Mouse (Mus musculus) intestine, embryonic 15.5 days (tissue): Measurements from ENCODE around the gene Ift22. TPM values are rescaled to one million over a fixed set of nuclear protein-coding genes. Genes with fewer than 3 reads are reported as not detected.

Experiments
- ATAC-seq: fragments of 200-750 bp; cut with Nextera tagmentation; 2 replicates; pipeline ENCODE4 v1.8.0; 2017; ENCODE audit warnings: moderate TSS enrichment, moderate library complexity
- H3K27ac ChIP-seq: fragments of 300-500 bp; sonication (generic); 2 replicates; pipeline ENCODE4 v1.5.1; 2015; ENCODE audit warnings: mild to moderate bottlenecking, inconsistent platforms
- H3K27me3 ChIP-seq: fragments of 300-500 bp; sonication (generic); replicated peaks from 2 replicates; pipeline ENCODE4 v1.6.1; 2015; ENCODE audit warnings: inconsistent platforms
- H3K36me3 ChIP-seq: fragments of 300-500 bp; sonication (generic); 2 replicates; pipeline ENCODE4 v1.6.1; 2015; ENCODE audit warnings: inconsistent platforms
- H3K4me1 ChIP-seq: fragments of 300-500 bp; sonication (generic); replicated peaks from 2 replicates; pipeline ENCODE4 v1.6.1; 2015; ENCODE audit warnings: inconsistent platforms
- H3K4me2 ChIP-seq: fragments of 300-500 bp; sonication (generic); replicated peaks from 2 replicates; pipeline ENCODE4 v1.6.1; 2015; ENCODE audit warnings: mild to moderate bottlenecking, inconsistent platforms
- H3K4me3 ChIP-seq: fragments of 300-500 bp; sonication (generic); replicated peaks from 2 replicates; pipeline ENCODE4 v1.5.1; 2015; ENCODE audit warnings: inconsistent platforms
- H3K9ac ChIP-seq: fragments of 300-500 bp; sonication (generic); 2 replicates; pipeline ENCODE4 v1.6.1; 2015; ENCODE audit warnings: inconsistent platforms
- H3K9me3 ChIP-seq: fragments of 300-500 bp; sonication (generic); 2 replicates; pipeline ENCODE4 v1.6.1; 2016; ENCODE audit warnings: inconsistent platforms
- WGBS: fragments of 180-500 bp; shearing (Covaris S2); methylation state at CpG from one replicate; pipeline ENCODE4 v1.1.7; 2015; 5-methylcytosine and 5-hydroxymethylcytosine counted together
- polyA plus RNA-seq: library from polyadenylated mRNA; unstranded; fragments of >200 nt; fragmentation: Nextera tagmentation; extraction: Ambion mirVana; gene quantifications from 2 replicates; pipeline ENCODE4 v1.2.1, GENCODE M21; 2015

Gene Ift22
- polyA plus RNA-seq, 1 experiment from 2014 or later, result 54.4 TPM

DNA sequence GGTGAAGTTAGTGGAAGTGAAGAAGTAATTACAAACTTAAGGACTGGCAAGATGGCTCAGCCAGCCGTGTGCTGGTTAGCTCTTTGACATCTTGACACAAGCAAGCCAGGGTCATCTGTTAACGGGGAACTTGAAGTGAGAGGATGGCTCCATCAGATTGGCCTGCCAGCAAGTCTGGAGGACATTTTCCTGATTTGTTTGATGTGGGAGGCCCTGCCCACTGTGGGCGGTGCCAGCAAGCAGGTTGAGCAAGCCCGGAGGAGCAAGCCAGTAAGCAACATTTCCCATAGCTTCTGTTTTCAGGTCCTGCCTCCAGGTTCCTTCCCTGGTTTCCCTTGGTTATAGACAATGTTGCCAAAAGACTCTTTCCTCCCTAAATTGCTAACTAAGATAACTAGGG, 47.7 kb downstream of the Ift22 start:
- Histone ChIP-seq H3K9me3 (no peaks in the 10 kb centered on the region), H3K27ac (no peak overlapping the region), H3K36me3 (no peaks in the 10 kb centered on the region; the same call in 1 of the 2 replicates), H3K4me3 (no peak overlapping the region), H3K27me3 (no peaks in the 10 kb centered on the region), H3K4me1 (peaks cover 18% of the 10 kb centered on the region), H3K4me2 (no peak overlapping the region), H3K9ac (no peak overlapping the region)
- WGBS, result 78% methylated on average over 4 of the region's 4 CpGs
- no peak for ATAC-seq

DNA sequence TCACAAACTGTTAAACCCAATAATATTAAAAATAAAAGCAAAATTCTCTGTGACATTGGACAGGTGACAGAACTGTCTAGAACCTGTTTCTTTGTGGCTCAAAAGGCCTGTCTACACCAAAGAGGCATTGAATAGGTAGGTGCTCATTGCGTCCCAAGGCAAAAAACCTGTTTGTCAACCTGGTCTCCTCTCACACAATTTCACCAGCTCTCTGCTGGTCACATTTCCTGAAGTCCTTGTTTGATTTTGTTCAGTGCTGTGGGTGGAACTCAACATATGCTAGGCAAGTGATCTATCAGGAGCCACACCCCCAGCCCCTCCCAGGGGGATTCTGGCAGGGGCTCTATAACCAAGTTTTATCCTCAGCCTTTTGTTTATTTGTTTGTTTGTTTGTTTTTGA, 49.3 kb downstream of the Ift22 start:
- Histone ChIP-seq H3K9ac (no peak overlapping the region), H3K36me3 (no peaks in the 10 kb centered on the region; the same call in 1 of the 2 replicates), H3K4me1 (peaks cover 24% of the 10 kb centered on the region), H3K9me3 (no peaks in the 10 kb centered on the region), H3K4me2 (no peak overlapping the region), H3K27me3 (no peaks in the 10 kb centered on the region), H3K4me3 (no peak overlapping the region), H3K27ac (peak overlapping the region; percentile 17; the same call in 1 of the 2 replicates)
- no peak for ATAC-seq
- WGBS, result 72% methylated on average over 1 of the region's 1 CpGs

DNA sequence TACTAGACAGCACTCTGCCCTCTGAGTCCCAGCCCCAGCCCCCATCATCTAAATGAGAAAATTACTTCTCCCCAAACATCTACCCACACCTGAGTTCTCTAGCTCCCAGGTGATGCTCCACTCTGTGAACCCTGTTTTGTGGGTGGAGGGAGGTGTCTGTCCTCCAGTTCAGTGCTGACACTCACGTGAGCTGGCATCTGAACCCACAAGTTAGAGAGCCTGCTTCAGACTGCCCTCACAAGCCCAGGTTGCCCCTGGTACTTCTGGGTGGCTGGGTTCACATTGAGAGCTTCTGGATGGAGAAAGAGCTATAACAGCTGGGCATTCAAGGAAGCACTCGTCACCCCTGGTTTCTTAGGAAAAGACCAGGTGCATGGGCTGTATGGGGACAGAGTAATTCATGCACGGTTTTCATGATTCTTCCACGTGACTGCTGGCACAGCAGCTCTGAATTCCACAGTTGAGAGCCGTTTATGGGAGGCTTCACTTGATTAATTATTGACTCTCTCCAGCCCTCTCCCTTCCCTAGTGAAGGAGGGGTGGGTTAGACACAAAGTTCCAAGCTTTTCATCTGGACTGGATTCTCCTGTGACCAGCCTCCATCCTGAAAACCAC, 51.1 kb downstream of the Ift22 start:
- ATAC-seq, result peak; percentile 69
- WGBS, result 27% methylated on average over 5 of the region's 5 CpGs
- Histone ChIP-seq H3K9me3 (no peaks in the 10 kb centered on the region), H3K4me2 (peak overlapping the region; percentile 37), H3K9ac (no peak overlapping the region), H3K27ac (peak overlapping the region; percentile 87), H3K36me3 (peaks cover 9% of the 10 kb centered on the region), H3K27me3 (no peaks in the 10 kb centered on the region), H3K4me1 (peaks cover 30% of the 10 kb centered on the region), H3K4me3 (no peak overlapping the region)

DNA sequence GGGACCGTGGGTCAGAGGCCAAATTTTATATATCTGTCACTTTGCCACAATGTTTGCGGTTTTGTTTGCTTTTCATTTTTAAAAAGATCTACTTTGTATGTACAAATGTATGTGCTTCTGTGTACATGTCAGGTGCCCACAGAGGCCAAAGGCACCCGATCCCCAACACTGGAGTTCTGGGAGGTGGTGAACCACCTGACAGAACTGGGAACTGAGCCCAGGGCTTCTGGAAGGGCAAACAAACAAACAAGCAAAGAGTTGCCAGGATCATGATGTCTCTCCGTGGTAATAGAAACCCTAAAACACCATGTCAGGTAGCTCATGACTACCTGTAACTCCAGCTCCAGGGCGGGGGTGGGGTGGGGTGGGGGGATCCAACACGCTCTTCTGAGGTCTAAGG, 52.1 kb downstream of the Ift22 start:
- WGBS, result 88% methylated on average over 6 of the region's 6 CpGs
- no peak overlapping the region for H3K9ac ChIP-seq
- no peak for ATAC-seq

DNA sequence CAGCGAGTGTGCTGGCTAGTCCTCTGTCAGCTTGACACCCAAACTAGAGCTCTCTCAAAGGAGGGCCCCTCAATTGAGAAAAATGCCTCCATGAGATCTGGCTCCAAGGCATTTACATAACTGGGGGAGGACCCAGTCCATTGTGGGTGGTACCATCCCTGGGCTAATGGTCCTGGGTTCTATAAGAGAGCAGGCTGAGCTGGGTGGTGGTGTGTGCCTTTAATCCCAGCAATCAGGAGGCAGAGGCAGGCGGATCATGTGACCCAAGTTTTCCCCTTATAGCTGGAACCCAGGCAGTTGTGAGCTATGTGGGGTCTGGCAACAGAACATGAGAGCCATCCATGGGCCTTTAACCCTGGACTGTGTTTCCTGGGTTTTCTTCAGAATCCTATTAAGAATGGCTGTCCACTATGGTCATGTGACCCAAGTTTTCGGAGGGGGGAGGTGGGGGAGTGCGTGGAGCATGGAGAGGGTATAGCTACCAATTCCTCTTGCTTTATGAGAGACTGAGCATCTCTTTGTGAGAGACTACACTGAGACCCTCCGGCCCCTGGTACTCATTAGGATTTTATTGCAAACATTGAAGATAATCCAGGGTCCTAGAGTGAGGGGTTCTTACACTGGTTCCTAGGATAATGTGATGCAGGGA, 53.5 kb downstream of the Ift22 start:
- Histone ChIP-seq H3K36me3 (peaks cover 15% of the 10 kb centered on the region), H3K4me1 (peaks cover 39% of the 10 kb centered on the region), H3K9me3 (no peaks in the 10 kb centered on the region), H3K4me3 (peak overlapping the region; percentile 78), H3K4me2 (peak overlapping the region; percentile 78), H3K9ac (peak overlapping the region; percentile 75), H3K27me3 (no peaks in the 10 kb centered on the region), H3K27ac (peak overlapping the region; percentile 87)
- WGBS, result 27% methylated on average over 5 of the region's 5 CpGs
- peak; percentile 1 for ATAC-seq

More for the DNA sequence above, 52.1 kb downstream of the Ift22 start:
- H3K27ac ChIP-seq, result no peak overlapping the region
- H3K27me3 ChIP-seq, result no peaks in the 10 kb centered on the region
- no peaks in the 10 kb centered on the region for H3K9me3 ChIP-seq
- peaks cover 11% of the 10 kb centered on the region for H3K36me3 ChIP-seq
- peaks cover 28% of the 10 kb centered on the region for H3K4me1 ChIP-seq
- H3K4me2 ChIP-seq, result no peak overlapping the region
- no peak overlapping the region for H3K4me3 ChIP-seq

DNA sequence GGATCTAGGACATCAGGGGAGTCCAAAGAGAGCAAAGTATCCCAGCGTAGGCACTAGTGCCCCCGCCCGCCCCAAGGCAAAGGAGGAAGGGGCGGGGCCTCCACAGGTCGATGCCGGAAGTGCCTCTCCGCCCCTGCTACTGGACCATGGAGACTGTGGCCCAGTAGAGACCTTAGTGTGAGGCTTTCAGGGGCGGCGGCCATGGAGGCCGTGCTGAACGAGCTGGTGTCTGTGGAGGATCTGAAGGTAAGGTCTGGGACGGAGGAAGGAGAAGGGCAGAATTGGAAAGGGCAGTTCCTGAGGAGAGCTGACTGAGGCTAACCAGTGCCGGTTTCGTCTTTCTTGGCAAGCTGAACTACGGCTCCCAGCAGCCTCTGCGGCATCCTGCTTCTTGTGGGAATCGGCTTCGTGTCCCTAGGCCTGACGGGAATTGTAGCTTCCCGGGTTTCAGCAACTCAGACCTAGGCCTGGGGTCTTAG, 54.1 kb downstream of the Ift22 start:
- Histone ChIP-seq H3K27me3 (no peaks in the 10 kb centered on the region), H3K9me3 (no peaks in the 10 kb centered on the region), H3K27ac (peak overlapping the region; percentile 87), H3K4me3 (peak overlapping the region; percentile 78), H3K9ac (peak overlapping the region; percentile 75), H3K4me2 (peak overlapping the region; percentile 78), H3K36me3 (peaks cover 15% of the 10 kb centered on the region), H3K4me1 (peaks cover 40% of the 10 kb centered on the region)
- ATAC-seq, result peak; percentile 83
- WGBS, result under 1% methylated on average over 20 of the region's 20 CpGs

DNA sequence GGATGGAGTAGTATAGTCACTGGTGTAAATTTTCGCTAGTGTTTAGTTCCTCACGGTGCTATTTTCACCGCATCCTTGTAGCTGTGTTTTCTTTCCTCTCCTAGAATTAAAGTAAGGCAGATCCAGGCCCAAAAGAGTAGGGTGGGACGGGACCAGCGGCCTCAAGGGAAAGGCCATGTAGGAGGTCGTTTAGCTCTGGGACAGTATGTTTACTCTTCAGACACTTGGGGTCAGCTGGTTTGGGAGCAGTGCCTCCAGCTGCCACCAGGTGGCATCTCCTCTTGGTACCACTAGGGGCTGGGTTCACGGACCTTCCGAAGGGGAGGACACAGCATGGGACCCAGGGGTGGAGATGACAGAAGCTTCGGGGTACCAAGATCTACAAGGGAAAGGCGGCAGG, 54.6 kb downstream of the Ift22 start:
- peaks cover 44% of the 10 kb centered on the region for H3K4me1 ChIP-seq
- WGBS, result under 1% methylated on average over 10 of the region's 10 CpGs

DNA sequence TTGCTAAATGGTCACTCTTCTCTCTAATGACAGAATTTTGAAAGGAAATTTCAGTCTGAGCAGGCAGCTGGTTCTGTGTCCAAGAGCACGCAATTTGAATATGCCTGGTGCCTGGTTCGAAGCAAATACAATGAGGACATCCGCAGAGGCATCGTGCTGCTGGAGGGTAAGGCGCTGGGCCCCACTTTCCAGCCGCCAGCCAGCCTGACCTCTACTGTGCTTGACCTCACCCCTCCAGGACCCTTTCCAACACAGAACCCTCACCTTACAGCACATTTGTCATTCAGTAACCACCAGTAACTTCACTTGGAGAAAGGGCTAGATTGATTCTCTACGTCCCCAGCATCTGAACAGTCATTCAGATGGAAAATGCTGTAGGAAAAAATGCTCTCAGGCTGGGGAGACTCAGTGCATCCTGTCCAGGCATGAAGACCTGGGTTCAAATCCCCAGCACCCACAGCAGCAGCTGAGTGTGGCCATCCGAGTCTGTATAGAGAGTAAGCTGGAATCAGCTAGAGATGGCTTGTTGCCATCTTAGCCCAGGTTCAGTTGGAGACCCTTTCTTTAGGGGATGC, 55.1 kb downstream of the Ift22 start:
- Histone ChIP-seq H3K4me2 (peak overlapping the region; percentile 78), H3K4me1 (peaks cover 49% of the 10 kb centered on the region), H3K36me3 (peaks cover 15% of the 10 kb centered on the region), H3K27ac (peak overlapping the region; percentile 40; the same call in 1 of the 2 replicates), H3K9me3 (no peaks in the 10 kb centered on the region), H3K9ac (peak overlapping the region; percentile 75; the same call in 1 of the 2 replicates), H3K27me3 (no peaks in the 10 kb centered on the region), H3K4me3 (peak overlapping the region; percentile 78)
- 73% methylated on average over 8 of the region's 8 CpGs for WGBS
- no peak for ATAC-seq

More for the DNA sequence above, 54.6 kb downstream of the Ift22 start:
- Histone ChIP-seq H3K4me3 (peak overlapping the region; percentile 78), H3K9ac (peak overlapping the region; percentile 75), H3K9me3 (no peaks in the 10 kb centered on the region), H3K27me3 (no peaks in the 10 kb centered on the region), H3K36me3 (peaks cover 15% of the 10 kb centered on the region), H3K27ac (peak overlapping the region; percentile 87), H3K4me2 (peak overlapping the region; percentile 78)
- peak; percentile 50 for ATAC-seq

Other genes with a start within 250 kb of the Ift22 start
- not detected in 2 replicates for gene Myl10, start 215.0 kb upstream of the Ift22 start, polyA plus RNA-seq
- gene Col26a1, start 24.9 kb upstream of the Ift22 start, polyA plus RNA-seq, result 9.6 and 10.8 TPM in 2 replicates
- 258 and 259 TPM in 2 replicates for gene Fis1, start 45.1 kb downstream of the Ift22 start, polyA plus RNA-seq
- gene Cldn15, start 58.5 kb downstream of the Ift22 start, polyA plus RNA-seq, result 18.4 and 24.9 TPM in 2 replicates
- gene Plod3, start 78.9 kb downstream of the Ift22 start, polyA plus RNA-seq, result 41.1 and 42.8 TPM in 2 replicates
- gene Znhit1, start 79.9 kb downstream of the Ift22 start, polyA plus RNA-seq, result 99.9 and 111 TPM in 2 replicates
- gene Vgf, start 118.2 kb downstream of the Ift22 start, polyA plus RNA-seq, result 0.66 and 0.85 TPM in 2 replicates
- gene Ap1s1, start 138.0 kb downstream of the Ift22 start, polyA plus RNA-seq, result 230 and 242 TPM in 2 replicates
- 0.34 and 0.42 TPM in 2 replicates for gene Serpine1, start 164.1 kb downstream of the Ift22 start, polyA plus RNA-seq
- gene Trim56, start 208.1 kb downstream of the Ift22 start, polyA plus RNA-seq, result 7.5 and 8.4 TPM in 2 replicates
- 3.8 and 4.6 TPM in 2 replicates for gene Muc3, start 241.2 kb downstream of the Ift22 start, polyA plus RNA-seq